Mouse (Mus musculus) olfactory bulb, adult 2 months (tissue): ENCODE measurements around the gene Oxnad1. TPM values are rescaled to one million over a fixed set of nuclear protein-coding genes. Genes with fewer than 3 reads are reported as not detected.
A peak's percentile ranks its signal among the peaks of the same experiment; 100 is the strongest.

Source experiments
- H3K27ac ChIP-seq: fragments of 200-500 bp; 2 replicates; pipeline ENCODE4 v1.5.1; 2012; ENCODE audit warnings: low read depth, low read length; ENCODE audit not compliant: insufficient read depth
- H3K4me1 ChIP-seq: fragments of 200-500 bp; 2 replicates; pipeline ENCODE4 v1.6.1; 2012; ENCODE audit warnings: low read length; ENCODE audit not compliant: control insufficient read depth, insufficient read depth
- H3K4me3 ChIP-seq: fragments of 200-500 bp; 2 replicates; pipeline ENCODE4 v1.5.1; 2012; ENCODE audit warnings: mild to moderate bottlenecking, low read depth, low read length, moderate library complexity; ENCODE audit not compliant: insufficient read depth
- CTCF ChIP-seq: fragments of 200-500 bp; IDR thresholded peaks from 2 replicates; pipeline ENCODE4 v1.5.1; 2012; ENCODE audit warnings: low read depth, mild to moderate bottlenecking, low read length, moderate library complexity; ENCODE audit not compliant: insufficient read depth
- POLR2A ChIP-seq: fragments of 200-500 bp; IDR thresholded peaks from 2 replicates; pipeline ENCODE4 v1.6.1; 2012; ENCODE audit warnings: mild to moderate bottlenecking, low read depth, low read length, moderate library complexity; ENCODE audit not compliant: insufficient read depth
- WGBS: fragments of 180-500 bp; shearing (Covaris S2); methylation state at CpG from one replicate; pipeline ENCODE4 v1.1.7; 2018; 5-methylcytosine and 5-hydroxymethylcytosine counted together
- polyA plus RNA-seq: library from polyadenylated mRNA; stranded (reverse); fragments of >200 nt; gene quantifications from 2 replicates; pipeline ENCODE4 v1.2.4, GENCODE M21; 2012; ENCODE audit warnings: low replicate concordance; ENCODE audit not compliant: missing spikeins, insufficient read depth, insufficient read length

The Oxnad1 gene
- not detected in 2 replicates for polyA plus RNA-seq

- H3K4me3 ChIP-seq, result peak within 1 kb of the TSS; percentile 71
- TF ChIP-seq POLR2A (no peak), CTCF (no peak)
- peak within 1 kb of the TSS; percentile 73 for H3K27ac ChIP-seq
- whole genome bisulfite sequencing, result 3% methylated on average over 22 of the region's 22 CpGs
- peaks cover 2% of the 10 kb centered on the region; the same call in 1 of the 2 replicates for H3K4me1 ChIP-seq
Measured at GRCm38 (mm10) chr14:32084761-32085485, at the start of gene Oxnad1. Gene Oxnad1, plus strand, starts transcription at chr14:32085374.

- Histone ChIP-seq H3K4me3 (no peak overlapping the region), H3K4me1 (no peaks in the 10 kb centered on the region), H3K27ac (no peak overlapping the region)
- 89% methylated on average over 5 of the region's 5 CpGs for WGBS
- TF ChIP-seq POLR2A (no peak), CTCF (no peak)
Measured at GRCm38 (mm10) chr14:32036482-32036881, 48.7 kb upstream of the Oxnad1 start.

- H3K4me1 ChIP-seq, result no peaks in the 10 kb centered on the region
Measured at GRCm38 (mm10) chr14:32037661-32038252, 47.4 kb upstream of the Oxnad1 start.

GRCm38 (mm10) chr14:32042108-32042507 is 43.1 kb upstream of the Oxnad1 start:
- Histone ChIP-seq H3K4me1 (no peaks in the 10 kb centered on the region), H3K27ac (no peak overlapping the region), H3K4me3 (no peak overlapping the region)
- TF ChIP-seq POLR2A, result no peak
- no peak for TF ChIP-seq CTCF
- WGBS, result 67% methylated on average over 5 of the region's 5 CpGs

More at GRCm38 (mm10) chr14:32037661-32038252, 47.4 kb upstream of the Oxnad1 start:
- no peak for TF ChIP-seq POLR2A
- TF ChIP-seq CTCF, result no peak
- WGBS, result 76% methylated on average over 8 of the region's 8 CpGs
- H3K4me3 ChIP-seq, result no peak overlapping the region
- H3K27ac ChIP-seq, result no peak overlapping the region

- Histone ChIP-seq H3K4me1 (no peaks in the 10 kb centered on the region), H3K4me3 (no peak overlapping the region), H3K27ac (no peak overlapping the region)
- 72% methylated on average over 8 of the region's 8 CpGs for WGBS
- no peak for TF ChIP-seq POLR2A
- no peak for TF ChIP-seq CTCF
Measured at GRCm38 (mm10) chr14:32046357-32046756, 38.8 kb upstream of the Oxnad1 start.

- no peak for TF ChIP-seq POLR2A
- no peak for TF ChIP-seq CTCF
- no peak overlapping the region for H3K27ac ChIP-seq
- WGBS, result 86% methylated on average over 6 of the region's 6 CpGs
Measured at GRCm38 (mm10) chr14:32050171-32050570, 35.0 kb upstream of the Oxnad1 start.

GRCm38 (mm10) chr14:32053895-32054294 is 31.3 kb upstream of the Oxnad1 start:
- 91% methylated on average over 5 of the region's 5 CpGs for WGBS
- TF ChIP-seq CTCF (no peak), POLR2A (no peak)
- no peaks in the 10 kb centered on the region; the same call in 1 of the 2 replicates for H3K4me1 ChIP-seq
- no peak overlapping the region for H3K4me3 ChIP-seq
- H3K27ac ChIP-seq, result no peak overlapping the region

More at GRCm38 (mm10) chr14:32050171-32050570, 35.0 kb upstream of the Oxnad1 start:
- no peak overlapping the region for H3K4me3 ChIP-seq
- no peaks in the 10 kb centered on the region; the same call in 1 of the 2 replicates for H3K4me1 ChIP-seq

GRCm38 (mm10) chr14:32054788-32055187 is 30.4 kb upstream of the Oxnad1 start:
- Histone ChIP-seq H3K4me1 (no peaks in the 10 kb centered on the region; the same call in 1 of the 2 replicates), H3K4me3 (no peak overlapping the region), H3K27ac (no peak overlapping the region)
- TF ChIP-seq CTCF (no peak), POLR2A (no peak)
- 41% methylated on average over 10 of the region's 10 CpGs for WGBS

GRCm38 (mm10) chr14:32055781-32056180 is 29.4 kb upstream of the Oxnad1 start:
- TF ChIP-seq POLR2A (no peak), CTCF (no peak)
- no peaks in the 10 kb centered on the region; the same call in 1 of the 2 replicates for H3K4me1 ChIP-seq
- H3K27ac ChIP-seq, result no peak overlapping the region
- 80% methylated on average over 8 of the region's 8 CpGs for whole genome bisulfite sequencing
- no peak overlapping the region for H3K4me3 ChIP-seq
